Mouse (Mus musculus) hindbrain, embryonic 16.5 days (tissue): ENCODE measurements around the gene Fkrp. TPM values are rescaled to one million over a fixed set of nuclear protein-coding genes. Genes with fewer than 3 reads are reported as not detected.

Experiments
- ATAC-seq: fragments of 200-750 bp; cut with Nextera tagmentation; 2 replicates; pipeline ENCODE4 v1.8.0; 2017; ENCODE audit warnings: moderate TSS enrichment, moderate library complexity
- H3K27ac ChIP-seq: fragments of 300-500 bp; sonication (generic); 2 replicates; pipeline ENCODE4 v1.5.1; 2014; ENCODE audit warnings: low read depth, mild to moderate bottlenecking, control low read depth, low read length, moderate library complexity
- H3K27me3 ChIP-seq: fragments of 300-500 bp; sonication (generic); replicated peaks from 2 replicates; pipeline ENCODE4 v1.6.1; 2014; ENCODE audit warnings: low read length; ENCODE audit not compliant: control insufficient read depth, insufficient read depth
- H3K36me3 ChIP-seq: fragments of 300-500 bp; sonication (generic); 2 replicates; pipeline ENCODE4 v1.6.1; 2014; ENCODE audit warnings: mild to moderate bottlenecking, low read length, moderate library complexity, mixed read lengths; ENCODE audit not compliant: control insufficient read depth, insufficient read depth
- H3K4me1 ChIP-seq: fragments of 300-500 bp; sonication (generic); 2 replicates; pipeline ENCODE4 v1.6.1; 2014; ENCODE audit warnings: low read depth, low read length; ENCODE audit not compliant: control insufficient read depth, insufficient read depth
- H3K4me2 ChIP-seq: fragments of 300-500 bp; sonication (generic); 2 replicates; pipeline ENCODE4 v1.6.1; 2014; ENCODE audit warnings: mild to moderate bottlenecking, low read length, control low read depth, moderate library complexity
- H3K4me3 ChIP-seq: fragments of 300-500 bp; sonication (generic); 2 replicates; pipeline ENCODE4 v1.5.1; 2014; ENCODE audit warnings: mild to moderate bottlenecking, low read length, control low read depth, moderate library complexity
- H3K9ac ChIP-seq: fragments of 300-500 bp; sonication (generic); 2 replicates; pipeline ENCODE4 v1.6.1; 2014; ENCODE audit warnings: low read depth, mild to moderate bottlenecking, control low read depth, low read length, moderate library complexity
- H3K9me3 ChIP-seq: fragments of 300-500 bp; sonication (generic); 2 replicates; pipeline ENCODE4 v1.6.1; 2014; ENCODE audit warnings: mild to moderate bottlenecking, low read length, moderate library complexity; ENCODE audit not compliant: control insufficient read depth
- WGBS: fragments of 180-500 bp; shearing (Covaris S2); extraction: QIAGEN DNeasy Blood & Tissue Kit; methylation state at CpG from one replicate; pipeline ENCODE4 v1.1.7; 2014; 5-methylcytosine and 5-hydroxymethylcytosine counted together
- polyA plus RNA-seq: library from polyadenylated mRNA; unstranded; fragments of >200 nt; fragmentation: Nextera tagmentation; extraction: Ambion mirVana; gene quantifications from 2 replicates; pipeline ENCODE4 v1.2.1, GENCODE M21; 2015

Gene Fkrp
- polyA plus RNA-seq, 1 experiment from 2014 or later = 46.9 TPM

DNA sequence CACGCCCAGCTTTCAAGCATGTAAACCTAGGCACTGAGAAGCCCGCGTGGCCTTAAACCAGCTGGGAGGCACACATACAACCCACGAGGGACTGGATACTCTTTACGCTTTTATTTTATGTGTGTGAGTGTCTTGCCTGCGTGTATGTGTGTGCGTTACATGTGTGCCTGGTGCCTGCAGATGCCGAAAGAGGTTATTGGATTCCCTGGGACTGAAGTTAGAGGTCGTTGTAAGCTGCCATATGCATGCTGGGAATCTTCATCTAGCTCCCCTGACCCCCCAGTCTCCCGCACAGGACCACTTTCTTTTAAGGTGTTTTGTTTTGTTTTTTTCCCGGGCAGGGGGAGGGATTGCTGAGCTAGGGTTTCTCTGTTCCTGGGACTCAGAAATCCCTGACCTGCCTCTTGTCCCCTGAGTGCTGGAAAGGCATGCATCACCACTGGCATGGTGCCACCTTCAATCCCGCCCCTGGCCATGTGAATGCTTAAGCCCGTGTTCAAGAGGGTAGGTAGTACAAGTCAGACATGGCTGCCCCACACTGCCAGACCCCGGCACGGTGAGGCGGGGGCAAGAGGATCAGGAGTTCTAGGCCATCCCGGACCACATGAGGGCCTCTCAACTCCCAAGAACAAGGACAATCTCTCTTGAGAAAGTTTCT, 32.6 kb downstream of the Fkrp start:
- Histone ChIP-seq H3K27ac (no peak overlapping the region), H3K4me3 (0 out of 2 replicates have a peak overlapping the region, but pooled peaks have one; percentile 8), H3K36me3 (no peaks in the 10 kb centered on the region), H3K4me1 (peaks cover 17% of the 10 kb centered on the region), H3K9ac (no peak overlapping the region; the same call in 1 of the 2 replicates), H3K27me3 (no peaks in the 10 kb centered on the region), H3K9me3 (no peaks in the 10 kb centered on the region), H3K4me2 (peak overlapping the region; percentile 93)
- WGBS = 39% methylated on average over 17 of the region's 17 CpGs
- no peak for ATAC-seq

DNA sequence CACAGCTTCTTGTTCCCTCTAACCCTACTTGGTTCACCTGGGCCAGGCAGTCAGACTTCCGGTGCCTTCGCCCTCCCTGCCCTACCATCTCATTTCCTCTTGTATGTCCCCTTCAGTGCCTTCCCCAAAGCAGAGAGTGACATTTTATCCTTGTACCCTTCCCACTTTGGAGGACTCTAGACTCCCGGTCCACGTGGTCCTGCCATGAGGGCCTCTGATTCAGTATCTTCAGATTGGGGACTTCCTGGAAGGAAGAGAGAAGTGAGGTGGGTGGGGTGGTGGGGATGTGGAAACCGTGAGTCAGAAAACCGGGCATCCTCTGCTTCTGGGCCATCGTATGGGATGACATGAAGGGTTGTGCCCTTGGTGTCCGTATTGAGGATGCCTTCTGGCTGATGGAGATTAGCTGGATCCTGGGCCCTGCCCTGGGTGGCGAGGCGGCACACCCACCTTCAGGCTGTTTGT, 33.3 kb downstream of the Fkrp start:
- H3K9ac ChIP-seq = 0 out of 2 replicates have a peak overlapping the region, but pooled peaks have one; percentile 20
- peak overlapping the region; percentile 93 for H3K4me2 ChIP-seq
- H3K4me3 ChIP-seq = 0 out of 2 replicates have a peak overlapping the region, but pooled peaks have one; percentile 8
- no peak for ATAC-seq
- H3K27me3 ChIP-seq = no peaks in the 10 kb centered on the region
- 30% methylated on average over 10 of the region's 10 CpGs for WGBS
- no peaks in the 10 kb centered on the region for H3K9me3 ChIP-seq
- H3K4me1 ChIP-seq = peaks cover 17% of the 10 kb centered on the region
- H3K36me3 ChIP-seq = no peaks in the 10 kb centered on the region
- no peak overlapping the region for H3K27ac ChIP-seq

DNA sequence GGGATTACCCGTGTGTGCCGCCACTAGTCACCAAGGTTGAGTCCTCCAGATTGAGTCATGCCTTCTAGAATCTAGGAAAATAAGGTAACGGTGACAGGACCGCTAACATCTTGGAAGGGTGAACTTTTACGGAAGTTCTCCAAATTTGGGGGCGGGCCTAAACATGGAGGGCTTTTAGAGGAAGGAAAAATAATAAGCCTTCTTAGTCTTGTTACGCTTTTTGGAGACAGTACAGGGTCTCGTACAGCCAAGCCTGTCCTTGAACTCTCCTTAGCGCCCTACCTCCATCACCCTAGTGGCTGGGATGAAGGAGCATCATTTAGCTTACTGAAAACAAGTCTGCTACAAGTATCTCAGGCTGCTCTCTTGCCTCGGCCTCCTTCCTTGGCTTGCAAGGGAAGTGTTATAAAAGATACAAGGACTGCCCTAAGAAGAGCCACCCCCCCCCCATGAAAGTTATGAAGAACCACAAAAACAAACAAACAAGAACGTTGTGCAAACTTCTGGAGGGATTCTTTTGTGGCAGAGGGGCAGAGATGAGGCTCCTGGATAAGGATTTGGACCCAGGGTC, 33.9 kb downstream of the Fkrp start:
- H3K36me3 ChIP-seq = no peaks in the 10 kb centered on the region
- peak overlapping the region; percentile 70 for H3K9ac ChIP-seq
- no peak for ATAC-seq
- no peaks in the 10 kb centered on the region for H3K9me3 ChIP-seq
- 11% methylated on average over 11 of the region's 11 CpGs for WGBS
- no peaks in the 10 kb centered on the region for H3K27me3 ChIP-seq
- H3K27ac ChIP-seq = no peak overlapping the region
- peaks cover 17% of the 10 kb centered on the region for H3K4me1 ChIP-seq
- peak overlapping the region; percentile 59 for H3K4me3 ChIP-seq
- H3K4me2 ChIP-seq = peak overlapping the region; percentile 93

DNA sequence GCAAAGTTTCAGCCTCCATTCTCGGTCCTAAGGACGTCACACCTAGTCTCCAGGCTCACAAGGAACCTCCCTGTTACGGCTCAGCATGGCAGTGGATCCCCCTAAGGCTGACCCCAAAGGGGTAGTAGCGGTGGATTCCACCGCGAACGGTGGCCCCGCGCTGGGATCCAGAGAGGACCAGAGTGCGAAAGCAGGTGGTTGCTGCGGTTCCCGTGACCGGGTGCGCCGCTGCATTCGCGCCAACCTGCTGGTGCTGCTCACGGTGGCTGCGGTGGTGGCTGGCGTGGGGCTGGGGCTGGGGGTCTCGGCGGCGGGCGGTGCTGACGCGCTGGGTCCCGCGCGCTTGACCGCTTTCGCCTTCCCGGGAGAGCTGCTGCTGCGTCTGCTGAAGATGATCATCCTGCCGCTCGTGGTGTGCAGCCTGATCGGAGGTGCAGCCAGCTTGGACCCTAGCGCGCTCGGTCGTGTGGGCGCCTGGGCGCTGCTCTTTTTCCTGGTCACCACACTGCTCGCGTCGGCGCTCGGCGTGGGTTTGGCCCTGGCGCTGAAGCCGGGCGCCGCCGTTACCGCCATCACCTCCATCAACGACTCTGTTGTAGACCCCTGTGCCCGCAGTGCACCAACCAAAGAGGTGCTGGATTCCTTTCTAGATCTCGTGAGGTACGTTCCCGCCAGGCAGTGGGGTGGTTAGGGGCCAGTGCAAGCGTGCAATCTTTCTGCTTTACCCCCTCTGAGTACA, 34.5 kb downstream of the Fkrp start:
- Histone ChIP-seq H3K9ac (peak overlapping the region; percentile 70), H3K27me3 (no peaks in the 10 kb centered on the region), H3K4me3 (peak overlapping the region; percentile 59), H3K4me2 (peak overlapping the region; percentile 93), H3K27ac (no peak overlapping the region), H3K4me1 (peaks cover 17% of the 10 kb centered on the region), H3K9me3 (no peaks in the 10 kb centered on the region), H3K36me3 (no peaks in the 10 kb centered on the region)
- ATAC-seq = peak; percentile 22
- under 1% methylated on average over 59 of the region's 60 CpGs for WGBS

DNA sequence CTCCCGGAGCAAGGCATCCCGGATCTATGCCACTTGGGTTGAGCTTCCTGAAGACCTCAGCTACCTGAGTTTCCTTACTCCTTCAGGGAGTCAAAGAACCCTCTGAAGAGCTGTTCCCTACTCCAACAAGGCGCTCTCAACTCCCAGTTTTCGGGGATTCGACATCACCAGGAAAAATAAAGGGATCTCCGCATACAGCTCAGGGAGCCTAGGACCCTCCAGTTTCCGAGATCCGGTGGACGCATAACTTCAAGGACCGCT, 35.0 kb downstream of the Fkrp start:
- H3K27ac ChIP-seq = no peak overlapping the region
- no peaks in the 10 kb centered on the region for H3K27me3 ChIP-seq
- peak overlapping the region; percentile 70 for H3K9ac ChIP-seq
- peaks cover 17% of the 10 kb centered on the region for H3K4me1 ChIP-seq
- no peaks in the 10 kb centered on the region for H3K9me3 ChIP-seq
- H3K4me2 ChIP-seq = peak overlapping the region; percentile 93
- WGBS = 0% methylated on average over 10 of the region's 10 CpGs
- no peaks in the 10 kb centered on the region for H3K36me3 ChIP-seq
- peak; percentile 5 for ATAC-seq
- H3K4me3 ChIP-seq = peak overlapping the region; percentile 59

DNA sequence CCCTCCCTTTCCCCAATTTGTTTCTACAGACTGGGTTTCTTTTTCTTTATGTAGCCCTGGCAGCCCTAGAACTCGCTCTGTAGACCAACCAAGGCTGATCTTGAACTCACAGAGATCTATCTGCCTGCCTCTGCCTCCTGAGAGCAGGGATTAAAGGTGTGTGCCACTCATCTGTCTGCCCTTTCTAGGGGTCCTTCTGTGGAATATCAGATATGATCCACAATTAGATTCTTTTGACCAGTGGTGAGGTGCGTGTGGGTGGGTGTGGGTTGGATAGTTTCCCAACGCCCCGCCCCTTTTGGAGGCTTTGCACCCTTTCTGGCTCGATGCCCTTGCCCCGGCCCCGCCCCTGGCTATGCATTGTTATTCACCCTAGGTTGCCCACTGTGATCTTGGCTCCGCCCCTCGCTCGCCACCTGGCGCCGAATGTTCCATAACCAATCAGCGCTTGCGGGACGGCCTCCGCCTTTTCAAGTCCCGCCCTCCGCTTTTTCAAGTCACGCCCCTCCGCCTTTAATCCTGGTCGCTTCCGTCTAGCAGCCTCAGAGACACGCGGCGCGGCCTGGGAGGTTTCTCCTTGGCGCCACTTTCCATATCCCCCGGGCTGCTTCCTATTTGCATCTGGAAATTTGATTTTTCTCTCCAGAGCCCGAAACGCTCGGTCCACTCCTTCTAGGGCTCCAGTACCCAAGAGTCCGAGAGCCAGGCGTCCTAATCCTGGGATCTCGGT, 35.5 kb downstream of the Fkrp start, which contains the start of gene Slc1a5:
Slc1a5 (plus strand) TSS at position 516 of the 730 bp plus-strand sequence.
- WGBS = 3% methylated on average over 34 of the region's 34 CpGs
- H3K4me3 ChIP-seq = peak within 1 kb of the TSS; percentile 59
- peak within 1 kb of the TSS; percentile 70 for H3K9ac ChIP-seq
- no peak within 1 kb of the TSS for H3K27ac ChIP-seq
- H3K9me3 ChIP-seq = no peaks in the 10 kb centered on the region
- no peaks in the 10 kb centered on the region for H3K27me3 ChIP-seq
- peak within 1 kb of the TSS; percentile 93 for H3K4me2 ChIP-seq
- ATAC-seq = peak; percentile 82
- peaks cover 17% of the 10 kb centered on the region for H3K4me1 ChIP-seq
- no peaks in the 10 kb centered on the region for H3K36me3 ChIP-seq

DNA sequence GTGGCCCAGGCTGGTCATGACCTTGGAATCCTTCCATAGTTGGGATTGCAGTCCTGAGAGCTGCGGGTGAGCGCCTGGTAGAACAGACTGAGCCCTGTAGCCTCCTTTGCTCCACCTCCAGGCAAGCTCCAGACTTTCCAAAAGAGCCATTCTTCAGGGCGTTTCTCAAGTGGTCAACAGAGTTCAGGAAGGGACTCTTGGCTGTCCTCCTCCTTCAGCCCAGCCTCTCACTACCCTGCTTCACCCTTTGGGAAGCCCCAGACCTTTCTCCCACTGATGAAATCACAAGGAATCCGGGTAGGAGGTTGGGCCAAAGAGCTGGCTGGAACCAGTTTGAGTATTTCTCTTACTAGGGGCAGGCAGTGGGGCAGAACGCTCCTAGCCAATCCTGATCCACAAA, 36.5 kb downstream of the Fkrp start:
- Histone ChIP-seq H3K4me1 (peaks cover 17% of the 10 kb centered on the region), H3K27ac (no peak overlapping the region), H3K4me2 (no peak overlapping the region), H3K27me3 (no peaks in the 10 kb centered on the region), H3K9ac (no peak overlapping the region), H3K9me3 (no peaks in the 10 kb centered on the region), H3K36me3 (no peaks in the 10 kb centered on the region), H3K4me3 (no peak overlapping the region)
- WGBS = 76% methylated on average over 5 of the region's 5 CpGs
- no peak for ATAC-seq

DNA sequence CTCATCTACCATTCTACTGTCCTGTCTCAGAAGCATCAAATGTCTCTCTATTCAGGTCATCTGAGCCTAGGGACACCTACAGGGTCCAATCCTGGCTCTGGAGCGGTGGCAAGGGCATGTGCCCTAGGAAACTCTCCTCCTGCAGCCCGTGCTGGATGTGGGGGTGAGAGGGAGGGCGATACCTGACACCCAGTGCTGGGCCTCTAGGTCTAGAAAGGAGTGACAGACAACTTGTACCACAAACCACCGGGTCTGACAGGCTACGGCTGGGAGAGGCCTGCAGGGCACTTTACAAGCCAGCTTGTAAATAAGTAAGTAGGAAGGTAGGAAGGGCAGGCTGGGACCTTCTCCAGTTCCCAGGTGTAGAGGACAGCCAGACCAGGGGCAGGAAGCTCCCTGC, 40.6 kb downstream of the Fkrp start:
- H3K9me3 ChIP-seq = peaks cover 3% of the 10 kb centered on the region; the same call in 1 of the 2 replicates
- H3K9ac ChIP-seq = no peak overlapping the region
- no peak overlapping the region for H3K4me3 ChIP-seq
- H3K27ac ChIP-seq = no peak overlapping the region
- no peaks in the 10 kb centered on the region for H3K27me3 ChIP-seq
- H3K4me2 ChIP-seq = no peak overlapping the region
- WGBS = 76% methylated on average over 5 of the region's 5 CpGs
- H3K36me3 ChIP-seq = no peaks in the 10 kb centered on the region
- no peaks in the 10 kb centered on the region; the same call in 1 of the 2 replicates for H3K4me1 ChIP-seq
- no peak for ATAC-seq

DNA sequence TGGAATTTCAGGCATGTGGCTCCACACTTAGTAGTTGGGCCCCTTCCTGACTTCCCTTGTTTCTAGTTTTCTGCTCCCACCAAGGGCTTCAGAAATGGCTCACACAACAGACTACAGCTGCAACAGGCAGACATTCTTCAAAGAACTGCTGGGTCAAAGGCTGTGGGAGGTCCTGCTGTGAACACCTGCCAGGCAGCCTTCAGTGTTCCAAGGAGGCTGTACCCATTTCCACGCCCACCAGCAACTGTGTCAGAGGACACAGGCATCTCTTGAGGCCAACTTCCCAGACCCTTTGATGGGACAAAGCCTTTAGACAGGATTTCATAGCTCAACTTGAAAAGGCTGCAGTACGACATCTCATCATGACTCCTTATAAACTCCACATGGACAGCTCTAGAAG, 50.1 kb downstream of the Fkrp start:
- Histone ChIP-seq H3K4me2 (no peak overlapping the region), H3K27me3 (no peaks in the 10 kb centered on the region), H3K9me3 (no peaks in the 10 kb centered on the region), H3K27ac (no peak overlapping the region), H3K36me3 (no peaks in the 10 kb centered on the region), H3K9ac (no peak overlapping the region), H3K4me1 (no peaks in the 10 kb centered on the region), H3K4me3 (no peak overlapping the region)
- WGBS = 11% methylated on average over 2 of the region's 2 CpGs
- ATAC-seq = no peak
